Mouse (Mus musculus) liver, adult 2 months (tissue): ENCODE results near the gene Maml3.

Experiments
- CTCF ChIP-seq: fragments of 200-500 bp; IDR thresholded peaks from 2 replicates; pipeline ENCODE4 v1.5.1; 2011; ENCODE audit warnings: low read depth, low read length, control low read depth
- POLR2A ChIP-seq: fragments of 200-500 bp; IDR thresholded peaks from 2 replicates; pipeline ENCODE4 v1.6.1; 2011; ENCODE audit warnings: low read length, control low read depth; ENCODE audit not compliant: insufficient read depth; ENCODE audit errors: extremely low read depth

DNA sequence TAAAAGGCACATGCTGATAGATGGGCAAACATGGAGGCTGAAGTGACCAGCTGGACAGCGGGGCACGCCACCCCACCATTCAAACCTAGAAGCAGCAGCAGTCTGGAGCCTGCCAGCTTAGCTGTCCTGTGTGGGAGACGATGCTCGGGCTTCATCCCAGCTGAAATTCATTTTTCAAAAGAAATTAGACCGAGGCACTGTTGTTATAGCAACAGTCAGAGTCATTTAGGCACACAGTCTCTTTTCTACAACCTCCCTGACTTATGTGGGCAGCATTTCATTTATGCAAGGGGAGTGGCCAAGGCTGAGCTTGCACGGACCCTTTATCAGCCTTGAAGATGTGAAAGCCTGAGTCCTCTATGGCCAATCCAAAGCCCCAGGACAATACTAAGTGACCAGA is 234.9 kb downstream of the Maml3 start:
- no peak for TF ChIP-seq CTCF
- TF ChIP-seq POLR2A = no peak
